Mouse (Mus musculus) CH12F3 (cell line): ENCODE measurements around the gene Fem1a.

Experiments used
- in situ Hi-C: fragments of 300-500 bp; cut with MboI; formaldehyde crosslinking; loops from 2 replicates; pipeline ENCODE4 v1.14.3; 2020; ENCODE audit warnings: low sequenced_read_pairs

Gene Fem1a

DNA sequence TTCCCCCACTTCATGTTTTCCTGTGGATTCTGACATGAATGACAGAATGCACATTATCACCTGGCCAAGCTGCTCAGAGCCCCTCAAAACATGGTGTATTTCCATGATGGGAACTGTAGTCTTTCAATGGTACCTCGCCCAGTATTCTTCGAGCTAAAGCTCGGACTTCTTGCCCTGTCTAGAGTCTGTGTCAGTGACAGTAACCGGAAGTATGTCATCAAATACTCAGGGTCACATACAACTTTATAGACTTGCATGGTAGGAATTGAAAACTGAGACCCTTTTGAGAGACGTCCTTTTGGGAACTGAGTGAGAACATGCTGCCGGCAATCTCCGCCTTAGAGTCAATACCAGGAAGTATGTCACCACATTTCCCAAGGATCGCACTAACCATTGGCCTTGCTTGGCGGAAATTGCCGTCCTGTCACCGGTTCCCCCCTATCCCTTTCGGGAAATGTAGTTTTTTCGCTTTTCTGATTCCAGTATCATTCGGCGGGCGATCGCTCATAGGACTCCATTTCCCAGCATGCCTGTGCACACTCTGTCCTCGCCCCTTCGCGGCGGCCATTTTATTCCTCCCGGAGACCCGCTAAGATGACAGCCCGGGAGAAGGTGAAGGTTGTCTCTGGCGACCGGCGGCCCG, at the start of gene Fem1a:
TSS of gene Fem1a (plus strand) at position 572 of the 643 bp plus-strand sequence.
- in situ Hi-C loops = loop anchor here (10.0 kb wide), 1 partner anchor 122 kb away; no protein-coding TSS in a partner anchor

DNA sequence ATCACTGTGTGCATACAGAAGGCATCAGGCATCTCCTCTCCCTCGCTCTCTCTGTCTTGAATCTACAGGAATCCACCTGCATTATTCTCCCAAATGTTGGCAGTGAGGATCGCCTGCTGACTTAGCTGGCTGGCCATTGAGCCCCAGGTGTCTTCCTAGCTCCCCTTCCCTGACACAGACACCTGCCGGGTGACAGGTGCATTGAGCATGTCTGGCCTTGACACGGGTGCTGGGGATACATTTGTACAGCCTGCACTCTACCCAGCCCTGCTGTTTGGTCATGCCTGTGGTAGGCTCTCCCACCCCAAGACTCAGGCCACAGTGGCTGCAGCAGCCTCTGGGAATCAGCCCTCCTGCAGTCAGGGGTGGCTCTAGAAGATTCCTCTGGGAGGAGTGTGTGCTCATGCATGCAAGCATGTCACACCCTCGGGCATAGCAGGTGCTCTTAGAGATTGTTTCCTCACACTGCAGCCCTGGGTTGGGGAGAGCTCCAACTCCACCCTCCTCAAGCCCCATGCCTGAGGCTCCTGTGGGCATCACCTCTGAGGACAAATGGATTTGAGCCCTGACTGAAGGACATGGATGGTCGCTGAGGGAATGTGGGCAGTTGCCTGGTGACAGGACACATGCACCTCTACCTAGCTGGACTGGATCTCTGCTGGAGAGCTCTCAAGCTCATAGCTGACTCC, 49.5 kb upstream of the Fem1a start:
- in situ Hi-C loops = no loop called here

- in situ Hi-C loops = no loop called here
Measured at GRCm38 (mm10) chr17:56207963-56208530, 48.6 kb upstream of the Fem1a start.

GRCm38 (mm10) chr17:56208821-56209220, 47.8 kb upstream of the Fem1a start:
- in situ Hi-C loops = no loop called here

DNA sequence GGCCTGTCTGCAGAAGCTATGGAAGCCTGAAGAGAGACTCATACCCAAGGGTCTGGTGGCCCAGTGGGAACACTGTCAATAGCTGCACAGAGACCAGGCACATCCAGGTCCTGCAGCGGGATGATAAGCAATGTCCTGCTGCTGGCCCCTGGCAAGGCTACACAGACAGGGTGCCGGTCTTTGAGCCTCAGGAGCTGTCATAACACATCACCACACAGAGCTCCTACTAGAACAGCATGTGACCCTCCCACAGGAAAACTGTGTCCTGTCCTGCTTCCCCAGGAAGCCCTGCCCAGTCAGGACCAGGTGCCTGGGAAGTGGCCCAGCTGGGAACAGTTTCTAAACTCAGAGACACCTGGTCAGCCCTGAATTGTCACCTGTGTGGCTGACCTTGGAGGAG, 45.5 kb upstream of the Fem1a start:
- in situ Hi-C loops = no loop called here

DNA sequence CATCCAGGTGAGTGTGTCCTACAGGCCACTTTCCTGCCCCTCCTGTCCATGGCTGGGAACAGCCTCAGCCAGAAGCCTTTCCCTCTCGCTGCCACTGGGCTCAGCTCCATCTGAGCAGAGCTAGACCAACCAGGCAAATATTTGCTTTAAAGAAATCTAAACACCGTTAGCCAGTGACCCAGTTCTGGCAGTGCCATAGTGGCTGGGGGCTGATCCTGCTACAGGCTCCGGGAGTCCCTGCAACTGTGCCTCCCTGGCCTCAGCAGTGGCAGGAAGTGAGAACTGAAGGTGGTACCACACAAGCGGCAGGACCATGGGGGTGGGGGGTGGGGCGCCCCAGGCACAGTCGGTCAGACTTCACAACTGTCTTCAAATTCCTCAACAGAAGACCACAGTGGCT, 43.9 kb upstream of the Fem1a start:
- in situ Hi-C loops = no loop called here

GRCm38 (mm10) chr17:56214229-56214628, 42.4 kb upstream of the Fem1a start:
- in situ Hi-C loops = no loop called here

GRCm38 (mm10) chr17:56217670-56218069, 38.9 kb upstream of the Fem1a start:
- in situ Hi-C loops = no loop called here

DNA sequence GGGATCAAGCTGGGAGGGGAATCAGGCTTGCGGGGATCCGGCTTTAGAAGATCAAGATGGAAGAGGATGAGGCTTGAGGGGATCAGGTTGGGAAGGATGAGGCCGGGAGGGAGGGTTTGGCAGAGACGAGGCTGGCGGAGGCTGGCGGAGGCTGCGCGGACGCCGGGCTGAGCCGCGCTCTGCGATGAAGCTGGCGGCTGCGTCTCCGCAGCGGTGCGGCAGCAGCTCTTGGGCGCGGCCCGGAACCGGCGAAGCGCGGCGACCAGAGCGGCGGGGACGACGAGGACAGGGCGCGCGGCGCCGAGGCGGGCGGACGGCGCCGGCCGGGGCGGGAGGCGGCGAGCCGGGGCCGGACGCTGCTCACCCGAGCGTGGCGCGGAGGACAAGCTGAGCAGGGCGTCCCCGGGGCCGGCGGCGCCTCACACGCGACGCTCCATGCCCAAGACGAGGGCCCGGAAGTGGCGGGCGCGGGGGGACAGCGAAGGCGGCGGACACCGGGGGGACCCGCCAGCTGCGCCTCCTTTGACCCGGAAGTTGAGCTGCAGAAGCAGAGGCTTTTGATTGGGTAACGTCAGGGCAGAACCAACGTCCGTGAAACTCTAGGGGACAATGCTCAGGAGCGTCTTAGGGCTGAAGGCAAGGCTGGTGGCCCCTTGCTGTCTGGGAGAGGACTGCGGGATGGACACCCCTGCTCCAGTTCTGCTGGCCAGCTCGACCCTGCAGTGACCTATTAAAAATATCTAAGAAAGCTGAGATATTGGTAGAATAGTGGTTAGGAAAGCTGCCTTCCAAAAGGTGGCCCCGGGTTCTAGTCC, 38.0 kb upstream of the Fem1a start, which contains the start of gene Dpp9:
TSS of gene Dpp9 (minus strand) at position 529 of the 815 bp plus-strand sequence.
- in situ Hi-C loops = no loop called here

DNA sequence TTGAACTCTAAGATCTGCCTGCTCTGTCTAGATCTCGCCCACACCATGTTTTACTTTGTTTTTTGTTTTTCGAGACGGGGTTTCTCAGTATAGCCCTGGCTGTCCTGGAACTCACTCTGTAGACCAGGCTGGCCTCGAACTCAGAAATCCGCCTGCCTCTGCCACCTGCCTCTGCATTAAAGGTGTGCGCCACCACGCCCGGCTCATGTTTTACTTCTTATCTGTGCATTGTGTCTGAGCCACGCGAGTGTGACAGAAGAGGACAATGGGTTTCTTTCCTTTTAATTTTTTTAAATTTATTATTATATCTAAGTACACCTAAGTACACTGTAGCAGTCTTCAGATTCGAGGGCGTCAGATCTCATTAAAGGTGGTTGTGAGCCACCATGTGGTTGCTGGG, 37.4 kb upstream of the Fem1a start:
- in situ Hi-C loops = no loop called here

DNA sequence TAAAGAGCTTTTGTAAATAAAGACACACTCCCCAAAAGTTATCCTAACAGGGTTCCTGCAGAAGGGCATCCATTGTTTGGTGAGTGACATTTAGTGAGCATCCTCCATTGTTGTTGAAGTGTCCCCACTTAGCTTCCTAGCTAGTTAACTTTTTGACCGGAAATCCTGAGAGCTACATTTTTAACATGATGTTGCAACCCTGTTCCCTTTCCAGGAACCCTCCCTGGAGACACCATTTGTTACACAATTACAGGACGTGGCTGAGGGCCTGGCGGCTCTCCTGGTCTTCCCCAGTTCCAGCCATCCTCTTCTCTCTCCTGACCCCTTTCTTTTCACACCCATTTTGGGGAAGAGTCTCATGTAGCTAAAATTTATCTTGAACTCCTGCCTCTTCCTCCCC, 36.8 kb upstream of the Fem1a start:
- in situ Hi-C loops = no loop called here

DNA sequence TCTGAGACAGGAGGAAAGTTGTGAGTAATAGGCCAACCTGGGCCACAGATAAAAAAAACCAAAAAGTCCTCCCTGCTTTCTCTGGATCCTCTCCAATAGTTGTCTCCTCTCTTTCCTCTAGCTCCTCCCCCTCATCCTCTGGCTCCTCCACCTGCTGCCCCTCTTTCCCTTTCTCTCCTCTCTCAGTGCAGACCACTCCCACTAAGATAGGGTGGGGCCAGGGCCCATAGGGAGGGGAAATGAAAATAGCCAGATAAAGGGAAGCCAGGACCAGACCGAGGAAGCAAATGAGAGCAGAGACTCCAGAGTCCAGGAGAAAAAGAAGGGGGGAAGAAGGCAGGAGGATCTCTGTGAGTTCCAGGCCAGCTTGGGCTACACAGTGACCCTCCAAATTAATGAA, 31.7 kb upstream of the Fem1a start:
- in situ Hi-C loops = no loop called here

DNA sequence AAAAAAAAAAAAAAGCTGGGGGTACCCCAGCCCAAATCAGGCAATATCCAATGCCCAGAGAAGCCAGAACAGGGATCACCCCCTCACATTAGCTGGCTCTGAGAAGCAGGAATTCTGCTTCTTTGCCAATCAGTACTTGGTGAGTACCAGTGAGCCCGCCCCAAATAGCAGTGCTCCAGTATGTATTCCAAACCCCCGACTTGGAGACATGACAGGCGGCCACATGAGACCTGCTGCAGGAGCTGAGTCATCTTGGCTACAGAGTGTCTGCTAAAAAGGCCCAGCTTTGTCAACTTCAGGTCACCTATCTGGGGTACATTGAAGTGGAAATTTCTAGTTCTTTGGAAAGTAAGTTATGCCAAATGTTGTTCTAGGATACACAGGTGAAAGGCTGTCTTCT, 30.0 kb upstream of the Fem1a start:
- in situ Hi-C loops = no loop called here

GRCm38 (mm10) chr17:56229943-56230342, 26.7 kb upstream of the Fem1a start:
- in situ Hi-C loops = no loop called here

GRCm38 (mm10) chr17:56233389-56233788, 23.2 kb upstream of the Fem1a start:
- in situ Hi-C loops = no loop called here

DNA sequence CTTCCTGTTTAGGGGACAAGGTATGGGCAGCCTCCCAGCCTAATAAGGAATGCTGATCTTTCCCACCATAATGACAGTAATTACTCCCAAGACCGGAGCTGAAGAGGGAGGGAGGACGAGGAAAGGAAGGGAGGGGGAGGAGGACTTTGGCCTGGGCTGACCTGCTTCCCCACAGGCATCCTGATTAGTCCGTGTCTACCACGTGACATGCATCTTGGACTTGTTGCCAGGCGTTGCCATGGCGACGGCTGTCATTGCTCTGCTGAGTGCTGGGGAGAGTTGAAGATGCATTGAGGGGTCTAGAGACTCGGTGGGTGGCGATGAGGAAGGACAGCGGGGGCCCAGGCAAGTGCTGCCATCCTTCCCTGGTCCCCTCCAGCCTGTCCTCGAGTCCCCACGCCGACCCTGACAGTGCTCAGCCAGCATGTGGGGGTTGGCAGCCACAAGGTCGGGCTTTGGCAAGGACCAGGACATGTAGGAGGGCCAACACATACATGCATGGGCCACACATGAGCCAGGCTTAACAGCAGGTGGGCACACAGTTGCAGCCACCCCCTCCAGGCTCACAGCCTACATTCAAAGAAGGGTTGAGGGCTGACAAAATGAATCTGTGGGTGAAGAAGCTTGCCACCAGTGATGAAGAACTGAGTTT, 22.7 kb upstream of the Fem1a start:
- in situ Hi-C loops = no loop called here

DNA sequence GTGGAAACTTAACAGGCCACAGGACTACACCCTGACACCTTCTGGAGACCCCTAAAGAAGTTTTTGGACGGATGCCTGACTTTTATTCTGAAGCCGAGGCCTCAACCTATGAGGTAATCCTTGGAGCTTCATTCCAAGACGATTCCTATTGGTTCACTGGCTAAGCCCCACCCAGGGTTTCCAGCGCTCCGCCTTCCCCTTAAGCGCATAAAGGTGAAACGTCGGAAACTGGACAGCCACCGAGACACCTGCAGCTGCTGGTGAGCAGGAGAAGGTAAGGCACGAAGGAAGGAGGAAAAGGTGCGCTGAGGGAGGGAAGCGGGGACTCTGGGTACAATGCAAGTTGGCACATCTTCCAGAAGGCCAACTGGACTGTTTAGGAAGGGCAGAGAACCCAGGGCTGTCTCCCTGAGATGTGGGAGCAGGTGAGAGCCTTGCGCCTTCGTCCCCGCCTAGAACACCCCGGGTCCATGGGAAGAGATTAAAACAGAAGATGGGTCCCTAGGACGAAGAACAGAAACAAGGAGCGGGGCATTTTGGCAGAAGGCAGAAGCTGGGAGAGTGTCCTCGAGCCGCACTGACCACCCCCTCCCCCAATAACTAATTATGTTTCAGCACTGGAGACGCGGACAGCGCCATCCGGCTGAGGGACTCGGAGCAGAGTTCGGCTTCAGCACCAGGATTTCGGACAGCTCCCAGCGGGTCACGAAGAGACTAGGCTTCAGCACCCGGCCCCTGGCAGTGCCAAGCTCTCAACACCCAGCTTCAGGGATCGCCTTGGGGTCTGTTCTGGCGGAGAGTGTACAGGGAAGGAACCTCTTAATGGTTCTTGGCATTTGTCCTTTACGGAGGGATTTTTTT, 14.8 kb upstream of the Fem1a start:
- in situ Hi-C loops = no loop called here

- in situ Hi-C loops = no loop called here
Measured at GRCm38 (mm10) chr17:56245608-56246007, 11.0 kb upstream of the Fem1a start.

GRCm38 (mm10) chr17:56251136-56251829, 5.3 kb upstream of the Fem1a start:
- in situ Hi-C loops = loop anchor here (10.0 kb wide), 1 partner anchor 116 kb away; no protein-coding TSS in a partner anchor
